Mouse (Mus musculus) embryo, embryonic 11 days (tissue): ENCODE measurements at regions not wholly inside any gene's neighbourhood (a gene's known extent, or its start where the extent isn't known, plus 50 kb on each side); places are given as distances from the start of the nearest gene placed in this dataset.
A peak's percentile ranks its signal among the peaks of the same experiment; 100 is the strongest.

Experiments
- DNase-seq: peaks from one replicate; pipeline ENCODE4 v3.0.0-alpha.2; 2015

GRCm38 (mm10) chr7:145034385-145034784, 94.7 kb upstream of the Ccnd1 start:
- DNase-seq, result no peak

- DNase-seq, result no peak
These were observed 91.5 kb upstream of the Ccnd1 start for GRCm38 (mm10) chr7:145031275-145031674.

GRCm38 (mm10) chr7:145030635-145031141, 91.0 kb upstream of the Ccnd1 start:
- DNase-seq, result peak; percentile 94

GRCm38 (mm10) chr7:145029622-145030021, 89.9 kb upstream of the Ccnd1 start:
- DNase-seq, result no peak

- DNase-seq, result no peak
These were observed 89.4 kb upstream of the Ccnd1 start for GRCm38 (mm10) chr7:145029124-145029523.

GRCm38 (mm10) chr7:145027061-145027460, 87.3 kb upstream of the Ccnd1 start:
- DNase-seq, result no peak

- DNase-seq, result no peak
These were observed 86.2 kb upstream of the Ccnd1 start for GRCm38 (mm10) chr7:145026014-145026285.

- peak; percentile 20 for DNase-seq
These were observed 85.7 kb upstream of the Ccnd1 start for GRCm38 (mm10) chr7:145025186-145026013.

GRCm38 (mm10) chr7:145024651-145025050, 84.9 kb upstream of the Ccnd1 start:
- DNase-seq, result no peak

- DNase-seq, result no peak
These were observed 79.4 kb upstream of the Ccnd1 start for GRCm38 (mm10) chr7:145019137-145019536.

GRCm38 (mm10) chr7:145018149-145018548, 78.4 kb upstream of the Ccnd1 start:
- DNase-seq, result no peak

- peak; percentile 47 for DNase-seq
These were observed 75.8 kb upstream of the Ccnd1 start for GRCm38 (mm10) chr7:145015463-145016085.

- no peak for DNase-seq
These were observed 71.0 kb upstream of the Ccnd1 start for GRCm38 (mm10) chr7:145010757-145011156.

- DNase-seq, result no peak
These were observed 70.3 kb upstream of the Ccnd1 start for GRCm38 (mm10) chr7:145010004-145010403.

- DNase-seq, result no peak
These were observed 69.1 kb upstream of the Ccnd1 start for GRCm38 (mm10) chr7:145008662-145009333.

GRCm38 (mm10) chr7:145007216-145007615, 67.5 kb upstream of the Ccnd1 start:
- no peak for DNase-seq

GRCm38 (mm10) chr7:145001503-145002084, 61.9 kb upstream of the Ccnd1 start:
- DNase-seq, result no peak

- no peak for DNase-seq
These were observed 60.0 kb upstream of the Ccnd1 start for GRCm38 (mm10) chr7:144999741-145000140.

GRCm38 (mm10) chr7:144996847-144997246, 57.1 kb upstream of the Ccnd1 start:
- DNase-seq, result no peak

- DNase-seq, result no peak
These were observed 54.5 kb upstream of the Ccnd1 start for GRCm38 (mm10) chr7:144994229-144994628.

GRCm38 (mm10) chr7:144993566-144993965, 53.8 kb upstream of the Ccnd1 start:
- DNase-seq, result no peak

GRCm38 (mm10) chr7:144991760-144992159, 52.0 kb upstream of the Ccnd1 start:
- no peak for DNase-seq
